Mouse (Mus musculus) adrenal gland, adult 18-20 months (tissue): ENCODE results near the gene 4921509C19Rik. TPM values are rescaled to one million over a fixed set of nuclear protein-coding genes. Genes with fewer than 3 reads are reported as not detected.
A peak's percentile ranks its signal among the peaks of the same experiment; 100 is the strongest.
"Not testable (repeated sequence)": the region's sequence is repeated elsewhere in the genome, so short reads cannot be mapped to it uniquely, and the experiment has no call there.

ENCODE experiments used
- DNase-seq, 2 experiments: peaks; one replicate each; pipeline ENCODE4 v3.0.0; 2021 to 2022; ENCODE audit warnings: low spot score in 2 of 2
- long read RNA-seq, 2 experiments: library from polyadenylated mRNA; stranded (forward); transcript quantifications; one replicate each; pipeline ENCODE4 v2.0.0; 2021
- total RNA-seq, 2 experiments: library from RNA; stranded (reverse); gene quantifications; 1 replicate in 1 of 2; 2 replicates in 1 of 2; pipeline ENCODE4 v1.2.3; 2021

Gene 4921509C19Rik
- not detected for total RNA-seq
- long read RNA-seq, experiment 1: 0 reads
- long read RNA-seq, experiment 2: 0 reads

GRCm38 (mm10) chr2:151476053-151476452 lies at the start of gene 4921509C19Rik:
4921509C19Rik (minus strand) TSS chr2:151476153.
- DNase-seq: not testable (repeated sequence)

- no peak for DNase-seq
Observed at GRCm38 (mm10) chr2:151525520-151525919, 49.6 kb upstream of the 4921509C19Rik start.

GRCm38 (mm10) chr2:151524324-151525041 lies 48.5 kb upstream of the 4921509C19Rik start:
- no peak for DNase-seq

GRCm38 (mm10) chr2:151519000-151519399 lies 43.0 kb upstream of the 4921509C19Rik start:
- DNase-seq: no peak

- no peak for DNase-seq
Observed at GRCm38 (mm10) chr2:151513525-151514285, 37.8 kb upstream of the 4921509C19Rik start.

- peak; percentile 44 to 47 for DNase-seq
Observed at GRCm38 (mm10) chr2:151512199-151512598, 36.2 kb upstream of the 4921509C19Rik start.

- DNase-seq: no peak
Observed at GRCm38 (mm10) chr2:151504226-151504625, 28.3 kb upstream of the 4921509C19Rik start.

GRCm38 (mm10) chr2:151500442-151501007 lies 24.6 kb upstream of the 4921509C19Rik start:
- DNase-seq: no peak

GRCm38 (mm10) chr2:151498358-151498757 lies 22.4 kb upstream of the 4921509C19Rik start:
- no peak for DNase-seq

- DNase-seq: peak; percentile 97
Observed at GRCm38 (mm10) chr2:151494035-151494803, 18.3 kb upstream of the 4921509C19Rik start, which contains the start of gene Nsfl1c. Nsfl1c (plus strand) TSS chr2:151494182.

GRCm38 (mm10) chr2:151486496-151486895 lies 10.5 kb upstream of the 4921509C19Rik start:
- DNase-seq: no peak

GRCm38 (mm10) chr2:151434971-151435370 lies 41.0 kb downstream of the 4921509C19Rik start:
- peak in 1 of 2 experiments; percentile 8 for DNase-seq

- DNase-seq: not testable (repeated sequence)
Observed at GRCm38 (mm10) chr2:151434203-151434602, 41.8 kb downstream of the 4921509C19Rik start.

Other genes with a start within 250 kb of the 4921509C19Rik start
- 100 to 1,000 TPM; 143 to 159 TPM for gene Nsfl1c, start 18.0 kb upstream of the 4921509C19Rik start, total RNA-seq
- gene Fkbp1a, start 66.3 kb upstream of the 4921509C19Rik start, total RNA-seq: 100 to 1,000 TPM; 257 to 301 TPM
- 1 to 10 TPM in 1 of 2 experiments, under 1 TPM in 1; 0.80 to 2.0 TPM for gene Sdcbp2, start 96.5 kb upstream of the 4921509C19Rik start, total RNA-seq
- gene Snph, start 156.4 kb upstream of the 4921509C19Rik start, total RNA-seq: 10 to 100 TPM; 11.8 to 17.2 TPM
- gene Rad21l, start 192.4 kb upstream of the 4921509C19Rik start, total RNA-seq: not detected
- under 1 TPM; 0.83 TPM for gene Tmem74b, start 225.9 kb upstream of the 4921509C19Rik start, total RNA-seq